Mouse (Mus musculus): ENCODE measurements at regions not wholly inside any gene's neighbourhood (a gene's known extent, or its start where the extent isn't known, plus 50 kb on each side); places are given as distances from the start of the nearest gene placed in this dataset.

- WGBS, result 75% methylated on average over 13 of the region's 13 CpGs
- Histone ChIP-seq H3K4me1 (ENCODE audit: control insufficient read depth, insufficient read depth, low read length) (peaks cover 10% of the 10 kb centered on the region), H3K4me3 (ENCODE audit: insufficient read depth, low read depth, low read length) (no peak overlapping the region), H3K27ac (ENCODE audit: insufficient read depth, low read depth, low read length) (no peak overlapping the region)
- TF ChIP-seq POLR2A (IDR thresholded peaks at IDR 0.05; ENCODE audit: insufficient read depth, low read depth, low read length) (no peak), CTCF (IDR thresholded peaks at IDR 0.05; ENCODE audit: insufficient read depth, low read depth, low read length) (no peak)
These were observed 285.7 kb upstream of the Smim15 start for GRCm38 (mm10) chr13:107758327-107759095.

DNA sequence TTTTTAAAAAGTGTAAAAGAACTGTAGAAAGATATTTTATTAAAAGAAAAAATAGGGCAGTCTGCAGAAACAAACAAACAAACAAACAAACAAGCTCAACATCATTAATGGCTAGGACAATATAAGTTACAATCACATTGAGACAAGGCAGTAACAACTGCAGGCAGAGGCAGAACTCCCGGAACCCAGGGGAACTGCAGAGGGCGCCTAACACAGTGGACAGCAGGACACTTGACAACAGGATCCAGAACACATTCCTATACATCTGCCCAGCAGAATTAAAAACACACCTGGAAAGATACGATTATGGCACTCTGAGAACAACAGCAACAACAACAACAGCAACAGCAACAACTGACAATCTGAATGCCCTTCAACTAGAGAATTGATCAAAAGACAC is 291.5 kb upstream of the Smim15 start:
- Histone ChIP-seq H3K27ac (ENCODE audit: insufficient read depth, low read depth, low read length) (no peak overlapping the region), H3K4me3 (ENCODE audit: insufficient read depth, low read depth, low read length) (no peak overlapping the region), H3K4me1 (ENCODE audit: control insufficient read depth, insufficient read depth, low read length) (peaks cover 6% of the 10 kb centered on the region; the same call in 1 of the 2 replicates)
- WGBS, result 85% methylated on average over 3 of the region's 3 CpGs
- TF ChIP-seq CTCF (IDR thresholded peaks at IDR 0.05; ENCODE audit: insufficient read depth, low read depth, low read length) (no peak), POLR2A (IDR thresholded peaks at IDR 0.05; ENCODE audit: insufficient read depth, low read depth, low read length) (no peak)

DNA sequence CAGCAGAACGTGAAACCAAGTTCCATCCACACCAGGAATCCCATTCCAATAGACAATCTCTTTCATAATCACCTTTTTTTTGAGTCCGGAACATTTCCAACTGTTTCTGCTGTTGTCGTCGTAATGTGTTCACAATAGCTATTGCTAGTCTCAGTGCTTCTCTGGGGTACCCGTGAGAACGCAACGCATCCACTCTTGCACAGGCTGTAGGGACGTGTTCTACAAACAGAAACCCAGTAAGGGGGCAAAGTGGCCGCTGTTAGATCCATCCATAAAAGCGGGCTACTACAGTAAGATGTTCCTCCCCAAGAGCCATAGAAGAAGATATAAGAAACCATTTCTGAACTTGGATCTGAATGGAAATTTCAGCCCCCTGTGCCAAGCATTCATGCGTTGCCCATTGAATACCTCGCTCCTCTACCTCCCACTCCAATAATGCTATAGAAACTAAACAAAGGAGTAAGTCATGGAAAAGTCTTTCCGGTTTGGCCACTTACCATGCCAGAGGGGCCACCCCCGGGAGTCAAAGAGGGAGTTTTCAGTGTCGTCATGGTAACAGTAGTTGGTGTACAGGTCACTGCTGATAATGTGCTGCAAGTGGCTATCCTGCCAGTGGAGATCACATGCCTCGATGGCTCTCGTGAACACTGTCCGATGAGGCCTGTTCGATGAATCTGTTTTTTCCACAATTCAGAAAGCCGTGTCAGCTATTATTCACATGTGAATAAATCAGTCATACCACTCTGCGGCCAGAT is 300.6 kb upstream of the Smim15 start:
- 66% methylated on average over 21 of the region's 21 CpGs for WGBS
- peaks cover 4% of the 10 kb centered on the region; the same call in 1 of the 2 replicates for H3K4me1 ChIP-seq (ENCODE audit: control insufficient read depth, insufficient read depth, low read length)
- TF ChIP-seq CTCF (IDR thresholded peaks at IDR 0.05; ENCODE audit: insufficient read depth, low read depth, low read length), result no peak
- TF ChIP-seq POLR2A (IDR thresholded peaks at IDR 0.05; ENCODE audit: insufficient read depth, low read depth, low read length), result no peak
- H3K27ac ChIP-seq (ENCODE audit: insufficient read depth, low read depth, low read length), result no peak overlapping the region
- H3K4me3 ChIP-seq (ENCODE audit: insufficient read depth, low read depth, low read length), result no peak overlapping the region

GRCm38 (mm10) chr13:107736581-107736980 is 307.7 kb upstream of the Smim15 start:
- Histone ChIP-seq H3K4me3 (ENCODE audit: insufficient read depth, low read depth, low read length) (no peak overlapping the region), H3K4me1 (ENCODE audit: control insufficient read depth, insufficient read depth, low read length) (no peaks in the 10 kb centered on the region; the same call in none of the 2 replicates), H3K27ac (ENCODE audit: insufficient read depth, low read depth, low read length) (no peak overlapping the region)
- 84% methylated on average over 8 of the region's 8 CpGs for WGBS
- TF ChIP-seq POLR2A (IDR thresholded peaks at IDR 0.05; ENCODE audit: insufficient read depth, low read depth, low read length) (no peak), CTCF (IDR thresholded peaks at IDR 0.05; ENCODE audit: insufficient read depth, low read depth, low read length) (no peak)

GRCm38 (mm10) chr13:107734161-107734905 is 309.9 kb upstream of the Smim15 start:
- Histone ChIP-seq H3K4me3 (ENCODE audit: insufficient read depth, low read depth, low read length) (no peak overlapping the region), H3K4me1 (ENCODE audit: control insufficient read depth, insufficient read depth, low read length) (no peaks in the 10 kb centered on the region; the same call in none of the 2 replicates), H3K27ac (ENCODE audit: insufficient read depth, low read depth, low read length) (no peak overlapping the region)
- TF ChIP-seq POLR2A (IDR thresholded peaks at IDR 0.05; ENCODE audit: insufficient read depth, low read depth, low read length) (no peak), CTCF (IDR thresholded peaks at IDR 0.05; ENCODE audit: insufficient read depth, low read depth, low read length) (no peak)
- 94% methylated on average over 12 of the region's 12 CpGs for WGBS

GRCm38 (mm10) chr13:107730976-107731375 is 313.3 kb upstream of the Smim15 start:
- 94% methylated on average over 9 of the region's 9 CpGs for WGBS
- TF ChIP-seq POLR2A (IDR thresholded peaks at IDR 0.05; ENCODE audit: insufficient read depth, low read depth, low read length) (no peak), CTCF (IDR thresholded peaks at IDR 0.05; ENCODE audit: insufficient read depth, low read depth, low read length) (no peak)
- H3K4me3 ChIP-seq (ENCODE audit: insufficient read depth, low read depth, low read length), result no peak overlapping the region

DNA sequence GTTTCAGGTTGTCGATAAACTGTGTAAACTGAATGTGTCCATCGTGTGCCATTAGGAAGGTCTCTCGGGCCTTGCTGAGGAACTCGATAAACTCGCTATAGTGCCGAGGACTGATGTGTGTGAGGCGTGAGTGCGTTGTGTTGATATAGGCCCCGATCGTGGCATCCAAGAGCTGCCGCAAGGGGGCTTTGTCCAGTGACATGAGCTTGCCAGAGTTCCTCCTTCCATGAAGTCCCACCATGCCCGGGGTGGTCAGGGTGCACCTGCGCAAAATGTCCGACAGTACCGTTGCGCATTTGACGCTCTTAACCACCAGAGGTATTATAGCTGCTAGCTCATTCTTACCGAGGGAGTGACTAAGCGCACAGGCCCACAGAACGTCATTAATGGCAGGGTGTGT is 317.8 kb upstream of the Smim15 start:
- Histone ChIP-seq H3K4me3 (ENCODE audit: insufficient read depth, low read depth, low read length) (no peak overlapping the region), H3K27ac (ENCODE audit: insufficient read depth, low read depth, low read length) (no peak overlapping the region), H3K4me1 (ENCODE audit: control insufficient read depth, insufficient read depth, low read length) (peaks cover 8% of the 10 kb centered on the region)
- 95% methylated on average over 20 of the region's 20 CpGs for whole genome bisulfite sequencing
- TF ChIP-seq CTCF (IDR thresholded peaks at IDR 0.05; ENCODE audit: insufficient read depth, low read depth, low read length) (no peak), POLR2A (IDR thresholded peaks at IDR 0.05; ENCODE audit: insufficient read depth, low read depth, low read length) (no peak)

More at GRCm38 (mm10) chr13:107730976-107731375, 313.3 kb upstream of the Smim15 start:
- Histone ChIP-seq H3K27ac (ENCODE audit: insufficient read depth, low read depth, low read length) (no peak overlapping the region), H3K4me1 (ENCODE audit: control insufficient read depth, insufficient read depth, low read length) (peaks cover 2% of the 10 kb centered on the region; the same call in 1 of the 2 replicates)

- 84% methylated on average over 11 of the region's 11 CpGs for WGBS
- TF ChIP-seq POLR2A (IDR thresholded peaks at IDR 0.05; ENCODE audit: insufficient read depth, low read depth, low read length) (no peak), CTCF (IDR thresholded peaks at IDR 0.05; ENCODE audit: insufficient read depth, low read depth, low read length) (no peak)
- Histone ChIP-seq H3K4me1 (ENCODE audit: control insufficient read depth, insufficient read depth, low read length) (peaks cover 20% of the 10 kb centered on the region), H3K4me3 (ENCODE audit: insufficient read depth, low read depth, low read length) (no peak overlapping the region), H3K27ac (ENCODE audit: insufficient read depth, low read depth, low read length) (no peak overlapping the region; the same call in 1 of the 2 replicates)
These were observed 322.3 kb upstream of the Smim15 start for GRCm38 (mm10) chr13:107721901-107722300.
